8 mouse cellular contexts compared by ENCODE assay signal in genomic region chr16:17928087-17928580, GRCm38 (mm10). TPM values are rescaled to one million over a fixed set of nuclear protein-coding genes. Genes with fewer than 3 reads are reported as not detected.
A peak's percentile ranks its signal among the peaks of the same experiment; 100 is the strongest.
DNase-seq lines count a peak whose midpoint lies in the region; ATAC-seq and TF ChIP-seq lines count a peak whose summit lies in the region.

Slc25a1 (minus strand) TSS chr16:17928219.

- H3K9me3 ChIP-seq in forebrain, embryonic 14.5 days (replicated peaks; ENCODE audit: control insufficient read depth, low read length): no peaks in the 10 kb centered on the region
- H3K9me3 ChIP-seq in heart, postnatal 0 days (replicated peaks; ENCODE audit: control insufficient read depth, low read length): no peaks in the 10 kb centered on the region
- H3K9me3 ChIP-seq in liver, embryonic 12.5 days (replicated peaks): no peaks in the 10 kb centered on the region
- no peaks in the 10 kb centered on the region for H3K9me3 ChIP-seq in stomach, embryonic 16.5 days (replicated peaks; ENCODE audit: control insufficient read depth, low read length)

- peak within 1 kb of the TSS; percentile 82 for H3K27ac ChIP-seq in forebrain, embryonic 14.5 days (ENCODE audit: low read depth, low read length)
- H3K27ac ChIP-seq in heart, postnatal 0 days (ENCODE audit: low read depth): peak within 1 kb of the TSS; percentile 76
- peak within 1 kb of the TSS; percentile 95 for H3K27ac ChIP-seq in liver, embryonic 12.5 days
- H3K27ac ChIP-seq in stomach, embryonic 16.5 days (ENCODE audit: low read length): peak within 1 kb of the TSS; percentile 88

- H3K27me3 ChIP-seq in forebrain, embryonic 14.5 days (replicated peaks; ENCODE audit: control insufficient read depth, insufficient read depth, low read length): no peaks in the 10 kb centered on the region
- no peaks in the 10 kb centered on the region for H3K27me3 ChIP-seq in heart, postnatal 0 days (ENCODE audit: control insufficient read depth, insufficient read depth, low read length)
- H3K27me3 ChIP-seq in liver, embryonic 12.5 days (replicated peaks): no peaks in the 10 kb centered on the region
- no peaks in the 10 kb centered on the region for H3K27me3 ChIP-seq in stomach, embryonic 16.5 days (ENCODE audit: control insufficient read depth, insufficient read depth, low read length)

- H3K4me1 ChIP-seq in forebrain, embryonic 14.5 days (ENCODE audit: control insufficient read depth, insufficient read depth, low read length): peaks cover 7% of the 10 kb centered on the region
- H3K4me1 ChIP-seq in heart, postnatal 0 days (ENCODE audit: control insufficient read depth, insufficient read depth): no peaks in the 10 kb centered on the region
- H3K4me1 ChIP-seq in liver, embryonic 12.5 days: peaks cover 67% of the 10 kb centered on the region
- H3K4me1 ChIP-seq in stomach, embryonic 16.5 days (ENCODE audit: control insufficient read depth, insufficient read depth, low read length): peaks cover 16% of the 10 kb centered on the region

- no peak for TF ChIP-seq EP300 in heart, postnatal 0 days (IDR thresholded peaks at IDR 0.05; ENCODE audit: low read depth)

- peak; percentile 88 for DNase-seq in ES-CJ7 (ENCODE audit: low read depth, low spot score)
- DNase-seq in cerebellum, adult 11-12 months: peak; percentile 75
- DNase-seq in forebrain, embryonic 14.5 days (ENCODE audit: low spot score): peak; percentile 77
- DNase-seq in heart, postnatal 0 days (ENCODE audit: low spot score): peak; percentile 20
- DNase-seq in kidney, postnatal 25 days: peak; percentile 81 to 89
- DNase-seq in naive thymus-derived CD4-positive, alpha-beta T cell, adult 2 months (ENCODE audit: low read depth): peak; percentile 59

- TF ChIP-seq CTCF in heart, postnatal 0 days (IDR thresholded peaks at IDR 0.05; ENCODE audit: low read depth): no peak

- peak within 1 kb of the TSS; percentile 92 for H3K4me2 ChIP-seq in forebrain, embryonic 14.5 days (ENCODE audit: low read length)
- H3K4me2 ChIP-seq in heart, postnatal 0 days (ENCODE audit: low read depth, low read length): peak within 1 kb of the TSS; percentile 98
- H3K4me2 ChIP-seq in liver, embryonic 12.5 days: peak within 1 kb of the TSS; percentile 99
- peak within 1 kb of the TSS; percentile 97 for H3K4me2 ChIP-seq in stomach, embryonic 16.5 days (ENCODE audit: low read depth, low read length)

- H3K9ac ChIP-seq in forebrain, embryonic 14.5 days (ENCODE audit: low read length): peak within 1 kb of the TSS; percentile 84
- H3K9ac ChIP-seq in heart, postnatal 0 days (replicated peaks; ENCODE audit: low read depth, low read length): peak within 1 kb of the TSS; percentile 85
- H3K9ac ChIP-seq in liver, embryonic 12.5 days: peak within 1 kb of the TSS; percentile 93
- H3K9ac ChIP-seq in stomach, embryonic 16.5 days (ENCODE audit: low read length): peak within 1 kb of the TSS; percentile 92

- peaks cover 20% of the 10 kb centered on the region for H3K36me3 ChIP-seq in forebrain, embryonic 14.5 days (ENCODE audit: control insufficient read depth, insufficient read depth, low read length)
- H3K36me3 ChIP-seq in heart, postnatal 0 days (replicated peaks; ENCODE audit: control insufficient read depth, insufficient read depth, low read length): 0 out of 2 replicates have a peak, but pooled peaks cover 3% of the 10 kb centered on the region
- H3K36me3 ChIP-seq in liver, embryonic 12.5 days: peaks cover 22% of the 10 kb centered on the region
- peaks cover 8% of the 10 kb centered on the region; the same call in 1 of the 2 replicates for H3K36me3 ChIP-seq in stomach, embryonic 16.5 days (ENCODE audit: control insufficient read depth, insufficient read depth, low read length)

- peak within 1 kb of the TSS; percentile 83 for H3K4me3 ChIP-seq in forebrain, embryonic 14.5 days (ENCODE audit: low read depth, low read length)
- H3K4me3 ChIP-seq in heart, postnatal 0 days (ENCODE audit: low read depth, low read length): peak within 1 kb of the TSS; percentile 87
- H3K4me3 ChIP-seq in liver, embryonic 12.5 days: peak within 1 kb of the TSS; percentile 90
- H3K4me3 ChIP-seq in stomach, embryonic 16.5 days (replicated peaks; ENCODE audit: low read length): peak within 1 kb of the TSS; percentile 95

- under 1% methylated on average over 37 of the region's 47 CpGs for WGBS in forebrain, embryonic 14.5 days
- WGBS in heart, postnatal 0 days: under 1% methylated on average over 47 of the region's 47 CpGs
- under 1% methylated on average over 47 of the region's 47 CpGs for WGBS in liver, embryonic 12.5 days (ENCODE audit: insufficient replicate concordance)
- WGBS in stomach, embryonic 16.5 days: 0% methylated on average over 40 of the region's 47 CpGs

- peak; percentile 88 for ATAC-seq in forebrain, embryonic 14.5 days
- ATAC-seq in heart, postnatal 0 days (ENCODE audit: insufficient read depth, low read depth): peak; percentile 55
- ATAC-seq in liver, embryonic 12.5 days: peak; percentile 87
- ATAC-seq in stomach, embryonic 16.5 days (ENCODE audit: insufficient read depth, low FRiP score): peak; percentile 83

RNA-seq across cellular contexts. Expression of gene Slc25a1, which starts in this region (rescaled TPM):
- 113 and 124 TPM in 2 replicates for polyA plus RNA-seq in forebrain, embryonic 14.5 days (2014; fragmentation: Nextera tagmentation; extraction: Ambion mirVana)
- 38.2 and 46.8 TPM in 2 replicates for total RNA-seq in heart, postnatal 0 days (2014; rRNA removed; ENCODE audit: low replicate concordance)
- 14.8 and 17.5 TPM in 2 replicates for polyA plus RNA-seq in heart, postnatal 0 days (2015; fragmentation: Nextera tagmentation; extraction: Ambion mirVana)
- 99.2 and 102 TPM in 2 replicates for polyA plus RNA-seq in liver, embryonic 12.5 days (2016; fragmentation: Nextera tagmentation; extraction: Ambion mirVana)
- polyA plus RNA-seq in stomach, embryonic 16.5 days (2015; fragmentation: Nextera tagmentation; extraction: Ambion mirVana): 117 and 125 TPM in 2 replicates

Comparison
In these comparisons a context has a peak if more than half of its experiments do, and no peak if none do; other contexts are left out.
1. Peak in every context shown above with its lines: DNase-seq, ATAC-seq, H3K4me3 ChIP-seq and H3K27ac ChIP-seq.
2. DNase-seq: peak in every context shown above with its lines; median percentile 88 in ES-CJ7; 85 in kidney, postnatal 25 days; 77 in forebrain, embryonic 14.5 days; 75 in cerebellum, adult 11-12 months; 59 in naive thymus-derived CD4-positive, alpha-beta T cell, adult 2 months; 20 in heart, postnatal 0 days.